Mouse (Mus musculus) cerebellum, adult 2 months (tissue): ENCODE data around the gene Gucy1b1.

Experiments used
- CTCF ChIP-seq: fragments of 200-500 bp; IDR thresholded peaks from 2 replicates; pipeline ENCODE4 v1.5.1; 2011; ENCODE audit warnings: low read depth, mild to moderate bottlenecking, control low read depth, low read length, moderate library complexity, borderline replicate concordance; ENCODE audit not compliant: insufficient read depth
- POLR2A ChIP-seq: fragments of 200-500 bp; IDR thresholded peaks from 2 replicates; pipeline ENCODE4 v1.6.1; 2011; ENCODE audit warnings: low read length, control low read depth, borderline replicate concordance; ENCODE audit not compliant: insufficient read depth

- no peak for TF ChIP-seq CTCF
- no peak for TF ChIP-seq POLR2A
These were observed 26.4 kb downstream of the Gucy1b1 start for GRCm38 (mm10) chr3:82048078-82048477.
